Mouse (Mus musculus) ovary, adult 2 months (tissue): ENCODE data around the gene Ipo11. TPM values are rescaled to one million over a fixed set of nuclear protein-coding genes. Genes with fewer than 3 reads are reported as not detected.

Source experiments
- polyA plus RNA-seq: library from polyadenylated mRNA; depleted of rRNA; stranded (reverse); fragments of >200 nt; gene quantifications from 2 replicates; pipeline ENCODE4 v1.2.3, GENCODE M21; 2012; rRNA removed

Ipo11 gene
- 21.6 and 24.8 TPM in 2 replicates for polyA plus RNA-seq

DNA sequence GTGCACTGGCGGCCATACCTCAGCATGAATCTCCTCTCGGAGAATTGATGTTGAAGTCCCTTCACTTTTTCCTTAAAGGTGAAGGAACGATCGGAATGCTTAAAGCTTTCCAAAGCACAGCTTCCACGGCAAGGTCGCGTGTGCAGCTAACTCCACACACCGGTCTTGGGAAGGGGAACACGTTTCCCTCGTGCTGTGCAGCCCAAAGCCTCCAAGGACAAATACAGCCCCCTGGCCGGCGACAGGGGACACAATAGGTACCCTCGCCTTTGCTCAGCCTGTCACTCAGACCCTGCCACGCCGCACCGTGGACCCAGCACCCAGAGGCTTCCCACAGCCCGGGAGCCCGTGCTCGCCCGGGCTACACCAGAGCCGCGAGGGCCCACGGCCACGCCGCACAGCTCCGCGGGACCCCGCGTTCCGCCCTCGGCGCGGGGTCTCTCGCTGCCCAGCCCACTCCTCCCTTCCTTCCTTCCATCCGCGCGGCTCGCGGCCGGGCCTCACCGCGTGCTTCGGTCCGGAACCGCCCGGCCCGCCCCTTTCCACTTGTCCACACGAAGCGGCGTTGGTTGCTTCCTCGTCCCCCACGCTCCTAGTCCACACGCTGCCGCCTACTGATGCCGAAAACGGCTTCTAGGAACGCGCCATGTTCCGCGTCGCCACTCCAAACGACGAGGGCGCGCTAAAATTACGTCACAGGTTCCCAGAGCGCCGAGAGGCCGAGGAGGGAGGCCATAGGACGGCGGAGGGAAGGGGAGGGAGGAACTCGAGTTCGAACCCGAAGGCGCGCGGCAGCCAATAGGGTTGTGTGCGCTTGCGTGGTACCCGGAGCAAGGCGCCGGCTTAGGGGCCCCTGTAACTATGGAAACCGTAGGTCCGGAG lies at the start of gene Ipo11:
Ipo11 (minus strand) TSS at position 703 of the 882 bp plus-strand sequence.

DNA sequence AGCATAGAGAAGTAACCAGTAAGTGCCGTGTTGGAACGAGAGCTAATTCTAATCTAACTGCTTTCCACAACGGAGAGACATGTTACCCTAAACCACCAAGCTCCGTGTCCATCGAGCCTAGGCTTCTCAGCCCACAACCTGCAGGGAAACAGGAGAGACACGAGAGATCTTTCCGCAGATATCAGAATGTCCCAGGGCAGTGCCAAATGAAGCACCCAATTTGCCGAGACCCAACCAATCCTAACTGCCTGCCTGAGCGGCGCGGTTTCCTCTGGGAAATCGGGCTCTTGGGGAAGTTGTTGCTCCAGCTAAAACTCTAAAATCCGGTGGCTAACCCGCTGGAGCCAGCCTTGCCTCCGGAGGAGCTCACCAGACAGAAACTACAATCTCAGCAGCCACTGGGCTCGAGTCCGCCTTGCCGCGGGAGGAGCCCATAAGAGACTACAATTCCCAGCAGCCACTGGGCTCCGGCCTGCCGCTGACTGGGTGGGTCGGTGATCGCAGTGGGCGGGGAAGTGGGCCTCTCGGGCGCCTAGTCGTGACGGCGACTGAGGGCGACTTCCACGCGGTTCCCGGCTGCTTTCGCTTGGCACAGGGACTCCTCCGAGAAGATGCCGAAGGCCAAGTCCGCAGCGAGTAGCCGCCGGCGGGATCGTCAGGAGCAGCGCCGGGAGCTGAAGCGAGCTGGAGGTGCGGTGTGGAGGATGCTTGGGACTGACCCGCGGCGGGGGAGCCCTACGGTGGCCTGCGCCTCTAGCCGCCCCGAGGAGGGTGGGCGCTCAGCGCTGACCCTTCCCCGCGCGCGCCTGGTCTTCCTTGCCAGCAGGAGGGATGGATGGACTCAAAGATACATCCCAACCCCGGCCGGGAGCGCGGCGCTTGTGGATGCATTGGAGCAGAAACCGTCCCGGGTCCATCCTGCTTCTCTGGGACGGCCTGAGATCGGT lies 10.1 kb upstream of the Ipo11 start, which contains the start of gene Dimt1:
Dimt1 (plus strand) TSS at position 534 of the 947 bp plus-strand sequence.

Other genes with a start within 250 kb of the Ipo11 start
- 4.0 and 5.6 TPM in 2 replicates for gene Dimt1, start 10.2 kb upstream of the Ipo11 start, polyA plus RNA-seq
- 1.1 and 2.3 TPM in 2 replicates for gene Kif2a, start 85.2 kb upstream of the Ipo11 start, polyA plus RNA-seq